Mouse (Mus musculus): Measurements from ENCODE around the gene Zfp663. TPM values are rescaled to one million over a fixed set of nuclear protein-coding genes. Genes with fewer than 3 reads are reported as not detected.

The Zfp663 gene
- polyA plus RNA-seq (2014; fragmentation: Illumina TruSeq; extraction: RNeasy Lipid Tissue Mini Kit (QIAGEN cat#74804); ENCODE audit: low read depth, low replicate concordance): not detected

GRCm38 (mm10) chr2:165368496-165368895 lies at the start of gene Zfp663:
TSS of gene Zfp663 (minus strand) at chr2:165368729.

GRCm38 (mm10) chr2:165387844-165388495 lies 19.4 kb upstream of the Zfp663 start, which contains the start of gene Zfp334:
TSS of gene Zfp334 (minus strand) at chr2:165388259.

GRCm38 (mm10) chr2:165326304-165327190 lies 42.0 kb downstream of the Zfp663 start, which contains the start of gene Elmo2:
TSS of gene Elmo2 (minus strand) at chr2:165326479.

Other genes with a start within 250 kb of the Zfp663 start
- not detected for gene Cdh22, start 133.9 kb downstream of the Zfp663 start, polyA plus RNA-seq (2014; fragmentation: Illumina TruSeq; extraction: RNeasy Lipid Tissue Mini Kit (QIAGEN cat#74804); ENCODE audit: low read depth, low replicate concordance)
- 35.2 TPM for gene Slc35c2, start 80.9 kb downstream of the Zfp663 start, polyA plus RNA-seq (2014; fragmentation: Illumina TruSeq; extraction: RNeasy Lipid Tissue Mini Kit (QIAGEN cat#74804); ENCODE audit: low read depth, low replicate concordance)
- gene Elmo2, start 42.2 kb downstream of the Zfp663 start, polyA plus RNA-seq (2014; fragmentation: Illumina TruSeq; extraction: RNeasy Lipid Tissue Mini Kit (QIAGEN cat#74804); ENCODE audit: low read depth, low replicate concordance): 36.9 TPM
- gene Zfp334, start 19.5 kb upstream of the Zfp663 start, polyA plus RNA-seq (2014; fragmentation: Illumina TruSeq; extraction: RNeasy Lipid Tissue Mini Kit (QIAGEN cat#74804); ENCODE audit: low read depth, low replicate concordance): 2.1 TPM
- not detected for gene Ocstamp, start 31.7 kb upstream of the Zfp663 start, polyA plus RNA-seq (2014; fragmentation: Illumina TruSeq; extraction: RNeasy Lipid Tissue Mini Kit (QIAGEN cat#74804); ENCODE audit: low read depth, low replicate concordance)
- 1.5 TPM for gene Slc13a3, start 104.5 kb upstream of the Zfp663 start, polyA plus RNA-seq (2014; fragmentation: Illumina TruSeq; extraction: RNeasy Lipid Tissue Mini Kit (QIAGEN cat#74804); ENCODE audit: low read depth, low replicate concordance)
- 15.4 TPM for gene Trp53rka, start 124.6 kb upstream of the Zfp663 start, polyA plus RNA-seq (2014; fragmentation: Illumina TruSeq; extraction: RNeasy Lipid Tissue Mini Kit (QIAGEN cat#74804); ENCODE audit: low read depth, low replicate concordance)
- 9.9 TPM for gene Slc2a10, start 135.1 kb upstream of the Zfp663 start, polyA plus RNA-seq (2014; fragmentation: Illumina TruSeq; extraction: RNeasy Lipid Tissue Mini Kit (QIAGEN cat#74804); ENCODE audit: low read depth, low replicate concordance)
- gene Eya2, start 226.3 kb upstream of the Zfp663 start, polyA plus RNA-seq (2014; fragmentation: Illumina TruSeq; extraction: RNeasy Lipid Tissue Mini Kit (QIAGEN cat#74804); ENCODE audit: low read depth, low replicate concordance): 15.4 TPM

All from adipose tissue, adult 10 weeks (tissue).